Mouse (Mus musculus): ENCODE data around the gene Il6st.
"Not testable (repeated sequence)": the region's sequence is repeated elsewhere in the genome, so short reads cannot be mapped to it uniquely, and the experiment has no call there.

The Il6st gene

GRCm38 (mm10) chr13:112463868-112464625, at the start of gene Il6st:
Gene Il6st, plus strand, starts transcription at chr13:112464070.
- peak; percentile 95 to 98 for DNase-seq (ENCODE audit: low spot score in 2 of 2)

GRCm38 (mm10) chr13:112415896-112416295, 48.0 kb upstream of the Il6st start:
- no peak for DNase-seq (ENCODE audit: low spot score in 2 of 2)

- no peak for DNase-seq (ENCODE audit: low spot score in 2 of 2)
These were observed 47.3 kb upstream of the Il6st start for GRCm38 (mm10) chr13:112416410-112417162.

- DNase-seq (ENCODE audit: low spot score in 2 of 2) = no peak
These were observed 46.7 kb upstream of the Il6st start for GRCm38 (mm10) chr13:112417163-112417523.

- DNase-seq (ENCODE audit: low spot score in 2 of 2) = no peak
These were observed 45.9 kb upstream of the Il6st start for GRCm38 (mm10) chr13:112417861-112418423.

GRCm38 (mm10) chr13:112418595-112418994, 45.3 kb upstream of the Il6st start:
- no peak for DNase-seq (ENCODE audit: low spot score in 2 of 2)

GRCm38 (mm10) chr13:112424212-112424611, 39.7 kb upstream of the Il6st start:
- DNase-seq (ENCODE audit: low spot score in 2 of 2) = no peak

- DNase-seq (ENCODE audit: low spot score in 2 of 2) = no peak
These were observed 39.2 kb upstream of the Il6st start for GRCm38 (mm10) chr13:112424635-112425034.

- DNase-seq (ENCODE audit: low spot score in 2 of 2) = no peak
These were observed 38.7 kb upstream of the Il6st start for GRCm38 (mm10) chr13:112425181-112425654.

- no peak for DNase-seq (ENCODE audit: low spot score in 2 of 2)
These were observed 37.4 kb upstream of the Il6st start for GRCm38 (mm10) chr13:112426265-112427135.

- DNase-seq (ENCODE audit: low spot score in 2 of 2) = not testable (repeated sequence)
These were observed 36.8 kb upstream of the Il6st start for GRCm38 (mm10) chr13:112427136-112427470.

GRCm38 (mm10) chr13:112427521-112427920, 36.3 kb upstream of the Il6st start:
- no peak for DNase-seq (ENCODE audit: low spot score in 2 of 2)

GRCm38 (mm10) chr13:112433271-112433670, 30.6 kb upstream of the Il6st start:
- DNase-seq (ENCODE audit: low spot score in 2 of 2) = no peak

- no peak for DNase-seq (ENCODE audit: low spot score in 2 of 2)
These were observed 28.4 kb upstream of the Il6st start for GRCm38 (mm10) chr13:112435241-112436075.

- no peak for DNase-seq (ENCODE audit: low spot score in 2 of 2)
These were observed 27.6 kb upstream of the Il6st start for GRCm38 (mm10) chr13:112436288-112436687.

- no peak for DNase-seq (ENCODE audit: low spot score in 2 of 2)
These were observed 25.6 kb upstream of the Il6st start for GRCm38 (mm10) chr13:112438001-112438868.

GRCm38 (mm10) chr13:112439105-112439818, 24.6 kb upstream of the Il6st start:
- DNase-seq (ENCODE audit: low spot score in 2 of 2) = no peak

- DNase-seq (ENCODE audit: low spot score in 2 of 2) = peak; percentile 44 to 63
These were observed 23.9 kb upstream of the Il6st start for GRCm38 (mm10) chr13:112439917-112440361.

GRCm38 (mm10) chr13:112440668-112441067, 23.2 kb upstream of the Il6st start:
- DNase-seq (ENCODE audit: low spot score in 2 of 2) = no peak

Measured in urinary bladder, postnatal 4 days (tissue).